Mouse (Mus musculus) spleen, adult 12 weeks (tissue): ENCODE data around the gene Zfp513.

Experiments
- DNase-seq: peaks from one replicate; pipeline ENCODE4 v3.0.0; 2022; ENCODE audit warnings: low spot score

Gene Zfp513

GRCm38 (mm10) chr5:31199893-31200292 is 2.2 kb downstream of the Zfp513 start:
- no peak for DNase-seq

GRCm38 (mm10) chr5:31199321-31199892 is 2.7 kb downstream of the Zfp513 start:
- no peak for DNase-seq

- no peak for DNase-seq
Measured at GRCm38 (mm10) chr5:31198616-31199320, 3.3 kb downstream of the Zfp513 start.

GRCm38 (mm10) chr5:31198170-31198569 is 3.9 kb downstream of the Zfp513 start:
- no peak for DNase-seq

- no peak for DNase-seq
Measured at GRCm38 (mm10) chr5:31197072-31197471, 5.0 kb downstream of the Zfp513 start.

- DNase-seq: no peak
Measured at GRCm38 (mm10) chr5:31196207-31196606, 5.9 kb downstream of the Zfp513 start.

GRCm38 (mm10) chr5:31195671-31196070 is 6.4 kb downstream of the Zfp513 start:
- no peak for DNase-seq

GRCm38 (mm10) chr5:31194486-31195485 is 7.3 kb downstream of the Zfp513 start:
- no peak for DNase-seq

GRCm38 (mm10) chr5:31193631-31194281 is 8.3 kb downstream of the Zfp513 start:
- DNase-seq: no peak

- DNase-seq: peak; percentile 100
Measured at GRCm38 (mm10) chr5:31192939-31193630, 9.0 kb downstream of the Zfp513 start, which contains the start of the genes Snx17 and Eif2b4. TSS of gene Snx17 (plus strand) at chr5:31193227. TSS of gene Eif2b4 (minus strand) at chr5:31193430.

GRCm38 (mm10) chr5:31192045-31192938 is 9.8 kb downstream of the Zfp513 start:
- no peak for DNase-seq

- no peak for DNase-seq
Measured at GRCm38 (mm10) chr5:31190201-31190600, 11.9 kb downstream of the Zfp513 start.

- DNase-seq: no peak
Measured at GRCm38 (mm10) chr5:31188223-31188840, 13.8 kb downstream of the Zfp513 start.

GRCm38 (mm10) chr5:31183678-31184077 is 18.4 kb downstream of the Zfp513 start:
- no peak for DNase-seq

- DNase-seq: no peak
Measured at GRCm38 (mm10) chr5:31181183-31181770, 20.8 kb downstream of the Zfp513 start.

- DNase-seq: peak; percentile 92
Measured at GRCm38 (mm10) chr5:31179766-31180630, 22.1 kb downstream of the Zfp513 start, which contains the start of the genes Gm29609 and Gtf3c2. TSS of gene Gm29609 (minus strand) at chr5:31179911. TSS of gene Gtf3c2 (minus strand) at chr5:31180144.

GRCm38 (mm10) chr5:31179301-31179765 is 22.8 kb downstream of the Zfp513 start:
- no peak for DNase-seq

- DNase-seq: no peak
Measured at GRCm38 (mm10) chr5:31168630-31169029, 33.5 kb downstream of the Zfp513 start.
